Mouse (Mus musculus): ENCODE measurements around the gene Nfu1. TPM values are rescaled to one million over a fixed set of nuclear protein-coding genes. Genes with fewer than 3 reads are reported as not detected.

Gene Nfu1
- polyA plus RNA-seq (2015; fragmentation: Nextera tagmentation; extraction: Ambion mirVana) = 138 and 141 TPM in 2 replicates

DNA sequence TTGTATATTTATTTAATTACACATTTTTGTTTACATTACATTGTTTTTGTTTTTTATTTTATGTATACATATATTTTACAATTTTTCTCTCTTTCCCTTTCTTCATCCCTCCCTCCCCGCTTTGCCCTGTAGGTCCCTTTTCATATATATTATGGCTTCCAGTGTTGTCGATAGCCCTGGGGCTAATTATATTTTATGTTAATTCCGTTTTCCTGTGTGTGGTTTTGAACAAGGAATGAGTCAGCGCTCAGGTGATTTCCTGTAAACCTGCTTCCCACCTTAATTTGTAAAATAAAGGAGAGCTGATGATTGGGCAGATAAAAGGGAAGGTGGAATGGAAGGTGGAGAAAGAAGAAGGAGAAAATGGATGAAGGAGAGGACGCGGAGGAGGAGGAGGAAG is at the start of gene Nfu1:
Nfu1 (plus strand) TSS at position 350 of the 400 bp plus-strand sequence.
- Histone ChIP-seq H3K4me2 (peak within 1 kb of the TSS; percentile 61), H3K4me3 (peak within 1 kb of the TSS; percentile 80), H3K36me3 (0 out of 2 replicates have a peak, but pooled peaks cover 4% of the 10 kb centered on the region), H3K9me3 (no peaks in the 10 kb centered on the region), H3K27me3 (no peaks in the 10 kb centered on the region), H3K9ac (peak within 1 kb of the TSS; percentile 99), H3K27ac (replicated peaks) (peak within 1 kb of the TSS; percentile 92), H3K4me1 (replicated peaks) (peaks cover 17% of the 10 kb centered on the region)
- ATAC-seq (ENCODE audit: low FRiP score, low read depth) = no peak
- 79% methylated on average over 6 of the region's 6 CpGs for WGBS

DNA sequence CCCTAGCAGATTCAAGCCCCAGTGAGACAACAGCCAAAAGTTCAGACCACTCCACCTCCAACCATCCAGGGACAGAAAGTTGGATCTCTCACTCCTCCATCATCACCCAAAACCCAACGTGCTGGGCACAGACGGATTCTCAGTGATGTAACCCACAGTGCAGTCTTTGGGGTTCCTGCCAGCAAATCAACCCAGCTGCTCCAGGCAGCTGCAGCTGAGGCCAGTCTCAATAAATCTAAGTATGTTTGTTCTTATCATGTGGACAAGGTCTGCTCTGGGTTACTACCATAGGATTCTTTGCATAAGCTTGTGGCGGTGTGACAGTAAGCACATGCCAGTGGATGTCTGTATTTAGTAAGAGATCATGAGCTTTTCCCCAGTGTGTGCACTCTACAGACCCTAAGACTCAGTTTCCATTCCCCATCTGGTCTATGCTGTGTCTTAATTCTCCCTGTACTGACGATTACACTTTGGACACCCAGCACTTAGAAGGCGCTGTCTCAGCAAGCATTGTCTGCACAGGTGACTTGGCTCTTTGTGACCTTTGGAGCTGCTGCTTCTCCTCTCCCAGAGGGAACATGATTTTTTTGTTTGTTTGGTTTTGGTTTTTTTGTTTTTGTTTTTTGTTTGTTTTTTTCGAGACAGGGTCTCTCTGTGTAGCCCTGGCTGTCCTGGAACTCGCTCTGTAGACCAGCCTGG is 44.9 kb upstream of the Nfu1 start:
- no peak overlapping the region for H3K9ac ChIP-seq
- no peaks in the 10 kb centered on the region for H3K9me3 ChIP-seq
- H3K27ac ChIP-seq (replicated peaks) = no peak overlapping the region
- WGBS = 92% methylated on average over 7 of the region's 7 CpGs
- no peaks in the 10 kb centered on the region for H3K4me1 ChIP-seq (replicated peaks)
- peaks cover 72% of the 10 kb centered on the region for H3K36me3 ChIP-seq
- no peak for ATAC-seq (ENCODE audit: low FRiP score, low read depth)
- H3K4me3 ChIP-seq = no peak overlapping the region
- H3K27me3 ChIP-seq = no peaks in the 10 kb centered on the region
- H3K4me2 ChIP-seq = no peak overlapping the region

DNA sequence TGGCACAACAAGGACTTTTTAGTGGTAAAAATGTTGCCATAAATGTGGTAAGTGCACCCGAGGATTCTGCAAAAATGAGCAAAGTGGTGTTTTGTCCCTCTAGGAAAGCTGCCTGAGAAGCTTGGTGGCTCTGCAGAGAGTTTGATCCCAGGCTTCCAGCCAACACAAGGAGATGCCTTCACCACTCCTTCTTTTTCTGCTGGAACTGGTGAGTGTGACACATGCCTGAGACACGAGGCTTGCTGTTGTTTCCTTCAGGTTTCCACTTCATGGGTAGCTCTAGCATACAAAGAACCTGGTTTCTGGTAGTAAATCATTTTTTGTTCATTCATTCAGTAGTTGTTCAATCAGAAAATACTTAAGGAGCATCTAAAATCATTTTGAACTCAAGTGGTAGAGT is 41.9 kb upstream of the Nfu1 start:
- Histone ChIP-seq H3K4me2 (no peak overlapping the region), H3K9me3 (no peaks in the 10 kb centered on the region), H3K9ac (no peak overlapping the region), H3K27ac (replicated peaks) (no peak overlapping the region), H3K27me3 (no peaks in the 10 kb centered on the region), H3K4me1 (replicated peaks) (no peaks in the 10 kb centered on the region), H3K36me3 (peaks cover 70% of the 10 kb centered on the region), H3K4me3 (no peak overlapping the region)
- WGBS = 87% methylated on average over 2 of the region's 2 CpGs
- no peak for ATAC-seq (ENCODE audit: low FRiP score, low read depth)

DNA sequence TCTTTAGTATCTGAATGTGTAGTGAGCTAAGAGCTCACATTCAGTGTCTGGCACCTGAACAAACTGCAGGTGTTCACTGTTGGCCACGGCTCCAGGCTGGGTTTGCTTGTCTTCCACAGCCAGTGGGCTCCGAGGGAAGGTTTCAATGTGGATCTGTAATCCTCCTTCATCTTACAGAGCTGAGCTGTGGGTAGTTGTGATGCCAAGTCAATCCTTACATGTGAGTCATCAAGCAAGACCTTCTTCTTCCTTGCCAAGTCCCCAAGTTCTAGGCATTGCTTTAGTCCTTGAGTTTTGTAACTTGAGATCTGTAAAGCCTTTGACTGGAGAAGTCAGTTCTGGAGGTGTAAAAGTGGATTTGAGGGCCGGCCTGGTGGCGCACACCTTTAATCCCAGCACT is 35.1 kb upstream of the Nfu1 start:
- no peaks in the 10 kb centered on the region for H3K27me3 ChIP-seq
- H3K27ac ChIP-seq (replicated peaks) = no peak overlapping the region
- 96% methylated on average over 4 of the region's 4 CpGs for WGBS
- no peaks in the 10 kb centered on the region for H3K4me1 ChIP-seq (replicated peaks)
- H3K36me3 ChIP-seq = peaks cover 61% of the 10 kb centered on the region
- no peak overlapping the region for H3K4me3 ChIP-seq
- no peak for ATAC-seq (ENCODE audit: low FRiP score, low read depth)
- no peaks in the 10 kb centered on the region for H3K9me3 ChIP-seq
- no peak overlapping the region for H3K4me2 ChIP-seq
- H3K9ac ChIP-seq = no peak overlapping the region

DNA sequence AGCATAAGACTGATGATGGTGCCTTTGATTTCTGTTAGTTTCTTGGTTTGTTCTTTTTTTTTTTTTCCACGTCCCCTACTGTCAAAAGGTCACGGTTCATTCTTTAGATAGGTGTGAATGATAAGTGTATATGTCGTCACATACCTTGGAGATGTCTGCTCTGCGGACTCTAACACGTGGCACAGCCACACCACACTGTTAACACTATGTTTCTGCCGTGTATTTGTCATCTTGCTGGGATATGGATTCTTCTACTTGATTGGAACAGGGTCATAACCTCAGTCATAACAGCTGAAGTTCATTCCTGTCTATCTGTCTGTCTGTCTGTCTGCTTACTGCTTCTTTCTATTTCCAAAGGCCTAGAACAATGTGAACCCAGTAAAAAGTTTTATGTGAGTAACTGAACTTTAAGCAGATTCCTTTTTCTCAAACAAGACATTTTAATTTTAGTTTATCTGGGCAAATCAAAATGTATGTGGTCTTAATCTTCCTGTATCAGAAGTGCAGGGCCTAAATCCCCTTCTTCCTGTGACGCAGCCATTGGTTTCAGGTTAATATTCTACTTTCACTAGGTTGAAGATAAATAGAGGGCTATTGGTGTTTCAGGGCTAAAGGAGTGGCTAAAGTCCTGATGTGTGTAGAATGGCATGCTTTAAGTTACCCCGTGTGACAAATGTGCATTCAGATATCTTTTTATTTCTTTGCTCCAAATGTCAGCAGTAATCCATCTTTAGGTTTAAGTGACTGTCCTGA is 30.7 kb upstream of the Nfu1 start:
- Histone ChIP-seq H3K4me2 (no peak overlapping the region), H3K9ac (no peak overlapping the region), H3K36me3 (peaks cover 37% of the 10 kb centered on the region), H3K4me1 (replicated peaks) (no peaks in the 10 kb centered on the region), H3K27me3 (no peaks in the 10 kb centered on the region), H3K9me3 (no peaks in the 10 kb centered on the region), H3K4me3 (no peak overlapping the region), H3K27ac (replicated peaks) (no peak overlapping the region)
- WGBS = 85% methylated on average over 8 of the region's 8 CpGs
- ATAC-seq (ENCODE audit: low FRiP score, low read depth) = no peak

DNA sequence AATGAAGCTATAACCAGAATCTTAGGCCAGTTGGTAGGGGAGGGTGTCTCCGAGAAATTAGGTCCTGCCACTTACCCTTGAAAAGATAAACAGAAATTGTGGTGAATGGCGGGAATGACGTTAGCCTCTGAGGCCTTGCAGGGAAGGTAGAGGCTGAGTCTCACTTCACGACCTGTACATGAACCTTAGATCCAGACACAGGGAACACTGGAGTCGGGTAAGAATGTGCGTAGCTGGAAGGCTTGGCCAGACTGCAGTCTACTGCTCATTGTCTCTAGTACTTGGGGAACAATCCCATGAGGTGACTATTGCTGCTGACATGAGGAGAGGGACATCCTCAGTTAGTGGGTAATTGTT is 30.1 kb upstream of the Nfu1 start:
- no peak overlapping the region for H3K4me3 ChIP-seq
- H3K9me3 ChIP-seq = no peaks in the 10 kb centered on the region
- H3K4me2 ChIP-seq = no peak overlapping the region
- peaks cover 35% of the 10 kb centered on the region for H3K36me3 ChIP-seq
- H3K4me1 ChIP-seq (replicated peaks) = no peaks in the 10 kb centered on the region
- H3K27ac ChIP-seq (replicated peaks) = no peak overlapping the region
- H3K9ac ChIP-seq = no peak overlapping the region
- WGBS = 82% methylated on average over 6 of the region's 6 CpGs
- H3K27me3 ChIP-seq = no peaks in the 10 kb centered on the region
- ATAC-seq (ENCODE audit: low FRiP score, low read depth) = no peak

DNA sequence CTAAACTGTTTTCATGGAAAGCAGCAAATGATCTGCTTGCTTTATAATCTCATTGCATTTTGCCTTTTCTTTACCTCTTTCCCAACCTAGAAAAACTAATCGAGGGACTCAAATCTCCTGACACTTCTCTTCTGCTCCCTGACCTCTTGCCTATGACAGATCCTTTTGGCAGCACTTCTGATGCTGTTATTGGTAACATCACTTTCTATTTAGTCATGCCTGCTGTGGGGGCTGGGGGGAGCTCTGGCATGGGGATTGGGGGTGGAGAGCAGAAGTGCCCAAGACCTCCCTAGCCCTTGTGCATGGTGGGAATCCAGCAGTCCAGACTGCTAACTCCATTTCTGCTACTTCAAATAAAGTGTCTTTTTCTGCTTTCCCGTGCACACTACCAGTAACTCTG is 27.8 kb upstream of the Nfu1 start:
- ATAC-seq (ENCODE audit: low FRiP score, low read depth) = no peak
- Histone ChIP-seq H3K4me2 (no peak overlapping the region), H3K4me3 (no peak overlapping the region), H3K27ac (replicated peaks) (no peak overlapping the region), H3K36me3 (peaks cover 42% of the 10 kb centered on the region), H3K9ac (no peak overlapping the region), H3K4me1 (replicated peaks) (no peaks in the 10 kb centered on the region), H3K27me3 (no peaks in the 10 kb centered on the region), H3K9me3 (no peaks in the 10 kb centered on the region)
- 92% methylated on average over 2 of the region's 2 CpGs for WGBS

DNA sequence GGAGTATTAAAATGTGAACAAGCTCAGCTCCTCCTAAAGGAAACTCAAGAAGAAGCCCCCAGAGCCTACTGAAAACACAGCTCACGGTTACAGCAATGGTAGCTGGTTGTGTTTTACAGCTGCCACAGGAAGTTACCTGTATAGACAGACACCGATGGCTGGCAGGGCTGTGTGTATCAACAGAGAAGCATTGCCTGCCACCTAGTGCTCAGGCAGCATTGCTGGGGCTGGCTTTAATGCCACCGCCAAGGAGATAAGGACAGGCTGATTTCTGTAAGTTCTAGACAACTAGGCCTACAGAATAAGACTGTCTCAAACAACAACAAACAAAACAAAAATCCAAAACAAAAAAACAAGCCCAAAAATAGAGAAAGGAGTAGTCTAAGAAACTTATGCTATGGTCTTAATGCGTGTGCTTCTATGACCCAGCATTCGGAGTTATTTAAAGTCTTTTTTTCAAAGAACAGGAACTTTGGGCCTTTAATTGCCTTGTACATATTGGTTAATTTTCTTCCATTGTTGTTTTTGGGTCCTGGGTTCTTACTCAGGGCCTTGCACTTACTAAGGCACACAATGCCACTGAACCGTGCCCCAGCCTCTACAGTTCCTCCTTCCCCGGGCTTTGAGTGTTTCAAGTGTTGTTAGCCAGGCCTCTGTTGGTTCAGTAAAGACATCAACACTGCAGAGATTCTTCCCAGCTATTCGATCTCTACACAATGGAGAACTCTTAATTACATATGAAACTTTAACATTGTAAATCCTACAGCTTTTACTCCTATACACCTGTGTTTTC is 23.5 kb upstream of the Nfu1 start:
- H3K4me2 ChIP-seq = no peak overlapping the region
- ATAC-seq (ENCODE audit: low FRiP score, low read depth) = no peak
- no peak overlapping the region for H3K4me3 ChIP-seq
- H3K36me3 ChIP-seq = peaks cover 43% of the 10 kb centered on the region
- 90% methylated on average over 8 of the region's 8 CpGs for WGBS
- H3K4me1 ChIP-seq (replicated peaks) = no peaks in the 10 kb centered on the region
- H3K27me3 ChIP-seq = no peaks in the 10 kb centered on the region
- H3K9ac ChIP-seq = no peak overlapping the region
- no peak overlapping the region for H3K27ac ChIP-seq (replicated peaks)
- H3K9me3 ChIP-seq = no peaks in the 10 kb centered on the region

DNA sequence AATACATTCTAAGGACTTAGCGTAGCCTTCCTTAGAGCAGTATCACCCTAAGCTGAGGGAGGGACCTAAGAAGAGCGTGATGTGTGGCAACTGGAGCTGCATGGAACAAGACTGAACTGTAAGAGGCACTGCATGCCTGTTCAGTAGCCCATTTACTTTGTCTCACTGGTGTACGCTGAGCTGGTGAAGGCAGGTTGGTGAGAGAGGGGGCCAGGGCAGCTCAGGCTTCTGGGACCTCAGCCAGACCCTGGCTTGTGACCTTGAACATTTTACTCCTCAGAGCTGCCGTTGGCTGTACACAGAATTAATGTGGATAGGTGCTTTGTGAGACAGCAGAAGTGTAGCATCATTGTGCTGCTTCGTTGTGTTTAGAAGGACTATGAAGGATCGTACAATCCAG is 19.5 kb upstream of the Nfu1 start:
- Histone ChIP-seq H3K9me3 (no peaks in the 10 kb centered on the region), H3K4me1 (replicated peaks) (no peaks in the 10 kb centered on the region), H3K9ac (no peak overlapping the region), H3K4me3 (no peak overlapping the region), H3K4me2 (no peak overlapping the region), H3K36me3 (peaks cover 36% of the 10 kb centered on the region), H3K27me3 (no peaks in the 10 kb centered on the region), H3K27ac (replicated peaks) (no peak overlapping the region)
- no peak for ATAC-seq (ENCODE audit: low FRiP score, low read depth)
- WGBS = 86% methylated on average over 6 of the region's 6 CpGs

DNA sequence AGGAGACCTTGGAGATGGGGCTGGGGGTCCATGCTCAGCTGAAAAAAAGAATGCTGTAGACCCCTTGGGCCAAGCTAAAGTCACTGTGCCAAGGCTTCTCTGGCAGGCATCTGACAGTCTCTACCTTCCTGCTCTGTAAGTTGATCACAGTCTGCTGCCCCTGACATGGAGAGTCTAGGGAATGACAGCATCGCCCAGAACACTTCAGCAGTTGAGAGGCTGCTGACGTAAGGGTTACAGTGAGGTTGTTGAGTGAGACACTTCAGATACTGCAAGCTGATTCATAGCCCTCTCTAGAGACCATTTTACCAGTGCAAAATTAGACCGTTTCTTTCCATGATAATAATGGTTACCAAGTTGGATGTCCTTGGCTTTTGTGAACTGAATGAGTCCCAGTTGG is 18.0 kb upstream of the Nfu1 start:
- Histone ChIP-seq H3K36me3 (peaks cover 35% of the 10 kb centered on the region), H3K27ac (replicated peaks) (no peak overlapping the region), H3K9ac (no peak overlapping the region)

DNA sequence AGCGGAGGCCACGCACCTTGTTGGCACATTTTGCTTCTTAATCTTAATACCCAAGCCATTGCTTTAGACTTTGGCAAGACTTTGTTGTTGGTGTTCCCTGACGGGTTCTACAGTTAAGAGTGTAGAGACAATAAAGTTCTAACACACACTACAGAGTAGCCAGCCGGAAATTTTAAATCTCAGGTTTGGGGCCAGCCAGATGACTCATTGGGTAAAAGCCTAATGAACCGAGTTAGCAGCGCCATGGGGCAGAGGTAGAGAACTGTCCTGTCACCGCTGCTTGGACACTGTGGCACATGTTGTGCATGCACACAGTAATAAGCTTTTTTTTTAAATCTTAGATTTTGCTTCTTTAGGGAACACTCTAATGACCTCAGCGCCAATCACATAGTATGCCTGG is 16.7 kb upstream of the Nfu1 start:
- WGBS = 91% methylated on average over 8 of the region's 8 CpGs
- H3K4me1 ChIP-seq (replicated peaks) = no peaks in the 10 kb centered on the region
- peaks cover 41% of the 10 kb centered on the region for H3K36me3 ChIP-seq
- H3K27ac ChIP-seq (replicated peaks) = no peak overlapping the region
- no peaks in the 10 kb centered on the region for H3K27me3 ChIP-seq
- no peak for ATAC-seq (ENCODE audit: low FRiP score, low read depth)
- H3K4me3 ChIP-seq = no peak overlapping the region
- H3K9ac ChIP-seq = no peak overlapping the region
- H3K9me3 ChIP-seq = no peaks in the 10 kb centered on the region
- H3K4me2 ChIP-seq = no peak overlapping the region

More for the DNA sequence above, 18.0 kb upstream of the Nfu1 start:
- no peak overlapping the region for H3K4me2 ChIP-seq
- no peaks in the 10 kb centered on the region for H3K27me3 ChIP-seq
- no peak for ATAC-seq (ENCODE audit: low FRiP score, low read depth)
- H3K4me1 ChIP-seq (replicated peaks) = no peaks in the 10 kb centered on the region
- WGBS = 84% methylated on average over 3 of the region's 3 CpGs
- no peaks in the 10 kb centered on the region for H3K9me3 ChIP-seq
- no peak overlapping the region for H3K4me3 ChIP-seq

DNA sequence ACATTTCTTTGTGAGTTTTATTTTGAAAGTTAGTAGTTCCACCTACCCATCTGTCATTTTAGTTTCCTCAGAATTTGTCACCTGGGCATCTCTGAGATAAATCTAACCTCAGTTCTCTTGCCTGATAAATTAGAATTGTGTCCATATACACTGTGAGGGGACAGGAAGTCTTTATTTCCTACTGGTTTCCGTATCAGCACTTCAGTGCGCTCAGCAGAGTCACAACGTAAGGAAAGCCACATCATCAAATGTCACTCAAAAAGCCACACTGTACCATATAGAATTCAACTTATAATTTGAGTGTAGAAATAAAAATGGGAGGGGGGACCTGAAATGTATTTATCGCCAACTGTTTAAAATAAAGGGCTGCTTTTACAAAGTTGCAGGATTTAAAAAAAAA is 14.8 kb upstream of the Nfu1 start:
- no peaks in the 10 kb centered on the region for H3K4me1 ChIP-seq (replicated peaks)

More for the DNA sequence above, 14.8 kb upstream of the Nfu1 start:
- WGBS = 88% methylated on average over 4 of the region's 4 CpGs
- Histone ChIP-seq H3K9me3 (no peaks in the 10 kb centered on the region), H3K9ac (no peak overlapping the region), H3K4me2 (no peak overlapping the region), H3K27ac (replicated peaks) (no peak overlapping the region), H3K4me3 (no peak overlapping the region), H3K27me3 (no peaks in the 10 kb centered on the region), H3K36me3 (peaks cover 32% of the 10 kb centered on the region)
- ATAC-seq (ENCODE audit: low FRiP score, low read depth) = no peak

Data from hindbrain, embryonic 15.5 days (tissue).